In the genomic region with DNA sequence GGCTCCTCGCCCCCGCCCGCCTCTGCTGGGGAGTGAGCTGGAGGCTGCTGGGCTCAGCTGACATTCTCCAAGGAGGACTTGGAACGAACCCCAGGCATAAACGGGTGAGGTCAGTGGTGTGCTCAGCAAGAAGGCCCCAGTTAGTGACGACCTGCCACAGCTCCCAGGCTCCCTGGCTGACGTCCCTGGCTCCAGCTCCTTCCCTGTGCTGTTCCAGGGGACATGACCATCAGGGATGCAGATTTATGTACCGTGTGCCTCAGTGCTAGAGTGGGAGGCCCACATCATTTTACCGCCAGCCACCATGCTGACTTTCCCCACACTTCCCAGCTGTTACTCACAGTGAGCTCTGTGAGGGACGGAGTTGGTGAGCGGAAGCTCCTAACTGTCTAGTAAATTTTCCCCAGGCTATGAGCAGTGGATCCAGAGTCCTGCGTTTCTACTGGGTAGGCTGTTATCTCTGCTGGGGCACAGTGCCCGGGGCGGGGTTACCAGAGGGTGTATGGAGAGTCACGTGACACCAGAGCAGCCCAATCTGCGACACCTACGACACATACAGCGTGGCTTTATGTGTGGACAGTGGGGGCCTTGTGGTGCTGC, we compare ENCODE assay signal across 8 mouse cellular contexts. TPM values are rescaled to one million over a fixed set of nuclear protein-coding genes. Genes with fewer than 3 reads are reported as not detected.
A peak's percentile ranks its signal among the peaks of the same experiment; 100 is the strongest.
DNase-seq lines count a peak whose midpoint lies in the region; ATAC-seq and TF ChIP-seq lines count a peak whose summit lies in the region.

No protein-coding gene starts in this region.

- no peak for TF ChIP-seq RAD21 in MEL (IDR thresholded peaks at IDR 0.05; ENCODE audit: low read depth, low read length)

- DNase-seq in 3134 (ENCODE audit: extremely low read depth, insufficient read length, low spot score) (peak; percentile 73), MEL (ENCODE audit: low read depth, low spot score) (peak; percentile 93)
- peak; percentile 77 to 78 for DNase-seq in cerebellum, postnatal 36 days
- peak; percentile 82 to 91 for DNase-seq in heart, adult 2 months
- DNase-seq in kidney, adult 9 months: peak; percentile 82
- peak; percentile 81 to 85 (median 85) for DNase-seq in liver, embryonic 14.5 days (ENCODE audit: low read depth in 3 of 3, low spot score in 3 of 3)
- DNase-seq in ovary, postnatal 14 days (ENCODE audit: low spot score): peak; percentile 64
- DNase-seq in retina, embryonic 14.5 days (ENCODE audit: low spot score): no peak

- peak in 1 of 2 experiments; percentile 78; a peak in 2 of 4 replicates for TF ChIP-seq POLR2A in MEL (IDR thresholded peaks at IDR 0.05; ENCODE audit: control insufficient read depth in 1 of 2, insufficient read depth in 1 of 2, low read depth in 1 of 2, low read length in 2 of 2, poor library complexity in 1 of 2)
- TF ChIP-seq POLR2A in heart, adult 2 months (IDR thresholded peaks at IDR 0.05; ENCODE audit: insufficient read depth, low read depth, low read length): 0 out of 2 replicates have a peak, but pooled peaks have one; percentile 5

- peak in 1 of 2 experiments; percentile 49; a peak in 2 of 4 replicates for TF ChIP-seq EP300 in MEL (IDR thresholded peaks at IDR 0.05; ENCODE audit: low read depth in 1 of 2, low read length in 2 of 2)
- TF ChIP-seq EP300 in heart, adult 2 months (IDR thresholded peaks at IDR 0.05; ENCODE audit: insufficient read depth, low read depth, low read length): 0 out of 2 replicates have a peak, but pooled peaks have one; percentile 8
- TF ChIP-seq EP300 in liver, embryonic 14.5 days (IDR thresholded peaks at IDR 0.05; ENCODE audit: low read depth): no peak

- no peaks in the 10 kb centered on the region for H3K27me3 ChIP-seq in MEL (ENCODE audit: control insufficient read depth in 1 of 2, insufficient read depth in 2 of 2, low read length in 2 of 2)
- H3K27me3 ChIP-seq in heart, adult 2 months (ENCODE audit: control insufficient read depth, insufficient read depth, low read length): no peaks in the 10 kb centered on the region
- no peaks in the 10 kb centered on the region for H3K27me3 ChIP-seq in liver, embryonic 14.5 days (ENCODE audit: control insufficient read depth, insufficient read depth, low read length)

- TF ChIP-seq CTCF in MEL (IDR thresholded peaks at IDR 0.05 in 2 of 3, conservative IDR thresholded peaks at IDR 0.05 in 1 of 3; ENCODE audit: control insufficient read depth in 1 of 3, insufficient read depth in 1 of 3, low read depth in 2 of 3, low read length in 3 of 3, poor library complexity in 1 of 3, severe bottlenecking in 1 of 3): no peak
- TF ChIP-seq CTCF in heart, adult 2 months (IDR thresholded peaks at IDR 0.05): no peak
- TF ChIP-seq CTCF in liver, embryonic 14.5 days (IDR thresholded peaks at IDR 0.05; ENCODE audit: low read depth): no peak

- peak overlapping the region; percentile 64 for H3K9ac ChIP-seq in MEL (ENCODE audit: control insufficient read depth, low read depth, low read length, poor library complexity, severe bottlenecking)
- H3K9ac ChIP-seq in heart, adult 2 months (ENCODE audit: low read depth, low read length): peak overlapping the region; percentile 27
- peak overlapping the region; percentile 65 for H3K9ac ChIP-seq in liver, embryonic 14.5 days (replicated peaks)

- 13% methylated on average over 18 of the region's 18 CpGs for WGBS in heart, adult 2 months
- 18% methylated on average over 18 of the region's 18 CpGs for WGBS in liver, embryonic 14.5 days (ENCODE audit: insufficient replicate concordance)

- ATAC-seq in liver, embryonic 14.5 days (ENCODE audit: insufficient read depth): peak; percentile 94

- H3K36me3 ChIP-seq in MEL (ENCODE audit: control insufficient read depth in 1 of 2, insufficient read depth in 2 of 2, low read length in 2 of 2): peaks cover 0 to 17% of the 10 kb centered on the region in 2 experiments; a peak in 2 of 4 replicates
- H3K36me3 ChIP-seq in heart, adult 2 months (ENCODE audit: control insufficient read depth, insufficient read depth, low read length): peaks cover 3% of the 10 kb centered on the region; the same call in 1 of the 2 replicates
- H3K36me3 ChIP-seq in liver, embryonic 14.5 days (replicated peaks; ENCODE audit: control insufficient read depth, insufficient read depth, low read depth): no peaks in the 10 kb centered on the region

- no peaks in the 10 kb centered on the region for H3K9me3 ChIP-seq in MEL (replicated peaks; ENCODE audit: insufficient read depth, low read length)
- H3K9me3 ChIP-seq in liver, embryonic 14.5 days (ENCODE audit: control insufficient read depth, low read length): no peaks in the 10 kb centered on the region

- H3K4me1 ChIP-seq in MEL (ENCODE audit: control insufficient read depth in 1 of 2, insufficient read depth in 2 of 2, low read length in 2 of 2): peaks cover 4 to 31% of the 10 kb centered on the region in 2 experiments
- H3K4me1 ChIP-seq in heart, adult 2 months (ENCODE audit: control insufficient read depth, insufficient read depth, low read length): peaks cover 59% of the 10 kb centered on the region
- peaks cover 35 to 60% of the 10 kb centered on the region in 2 experiments for H3K4me1 ChIP-seq in liver, embryonic 14.5 days (replicated peaks; ENCODE audit: control insufficient read depth in 2 of 2, insufficient read depth in 2 of 2, low read length in 1 of 2)

- H3K4me3 ChIP-seq in MEL (ENCODE audit: control insufficient read depth in 1 of 2, insufficient read depth in 1 of 2, low read depth in 2 of 2, low read length in 2 of 2): peak overlapping the region; percentile 21 to 48; a peak in 3 of 4 replicates
- H3K4me3 ChIP-seq in heart, adult 2 months: peak overlapping the region; percentile 4; the same call in 1 of the 2 replicates
- H3K4me3 ChIP-seq in liver, embryonic 14.5 days (ENCODE audit: insufficient read depth in 1 of 2, low read depth in 2 of 2, low read length in 2 of 2): peak overlapping the region; percentile 29 to 38; a peak in 3 of 4 replicates

- peak overlapping the region; percentile 72 for H3K27ac ChIP-seq in MEL (ENCODE audit: control insufficient read depth, low read depth, low read length)
- peak overlapping the region; percentile 91 for H3K27ac ChIP-seq in heart, adult 2 months
- peak overlapping the region; percentile 61 for H3K27ac ChIP-seq in liver, embryonic 14.5 days

- intact Hi-C loops in heart, adult 2 months (cut with DNase I): loop anchor here (2.0 kb wide), 1 partner anchor 17 kb away; no protein-coding TSS in a partner anchor

- no peaks in the 10 kb centered on the region for H3K79me2 ChIP-seq in MEL (ENCODE audit: control insufficient read depth, insufficient read depth, low read length, poor library complexity)
- peaks cover 6% of the 10 kb centered on the region for H3K79me2 ChIP-seq in heart, adult 2 months (replicated peaks; ENCODE audit: control insufficient read depth, insufficient read depth, low read length)

- peak overlapping the region; percentile 72 for H3K4me2 ChIP-seq in liver, embryonic 14.5 days (ENCODE audit: low read depth)

TF ChIP-seq in MEL, 35 proteins besides CTCF, POLR2A, EP300 and RAD21 (continues in another document):
- TF ChIP-seq SIN3A (IDR thresholded peaks at IDR 0.05; ENCODE audit: low read length) (peak; percentile 75), HCFC1 (IDR thresholded peaks at IDR 0.05; ENCODE audit: low read depth, low read length) (no peak), KAT2A (conservative IDR thresholded peaks at IDR 0.05; ENCODE audit: low read depth, low read length) (no peak), MAZ (IDR thresholded peaks at IDR 0.05; ENCODE audit: low read depth, low read length) (no peak), GATA1 (IDR thresholded peaks at IDR 0.05; ENCODE audit: low read depth, low read length) (peak; percentile 87), SMC3 (IDR thresholded peaks at IDR 0.05; ENCODE audit: low read depth, low read length) (no peak), TBP (IDR thresholded peaks at IDR 0.05; ENCODE audit: low read depth, low read length) (peak; percentile 82), MYC (IDR thresholded peaks at IDR 0.05; ENCODE audit: low read depth, low read length) (0 out of 2 replicates have a peak, but pooled peaks have one; percentile 45), MYB (IDR thresholded peaks at IDR 0.05; ENCODE audit: low read depth, low read length) (no peak), ZC3H11A (IDR thresholded peaks at IDR 0.05; ENCODE audit: low read depth, low read length) (no peak)

RNA-seq across cellular contexts. Expression of gene Pxn, which starts 25.3 kb away (rescaled TPM):
- 12.7 and 15.2 TPM in 2 replicates for total RNA-seq in MEL (2012; rRNA removed)
- polyA plus RNA-seq in MEL (2012; ENCODE audit: insufficient read depth in 1 of 2, insufficient read length in 2 of 2, low read depth in 1 of 2, low replicate concordance in 2 of 2, missing spikeins in 1 of 2): 100 to 1,000 TPM in 1 of 2 experiments, 10 to 100 TPM in 1; 29.2 to 167 TPM
- 10 to 100 TPM; 35.9 to 37.1 TPM for total RNA-seq in heart, adult 2 months (2021)
- 51.9 and 56.5 TPM in 2 replicates for polyA plus RNA-seq in heart, adult 2 months (2012; rRNA removed)
- polyA plus RNA-seq in liver, embryonic 14.5 days (2012; rRNA removed): 12.9 and 13.7 TPM in 2 replicates
- 4.8 and 5.6 TPM in 2 replicates for polyA plus RNA-seq in liver, embryonic 14.5 days (2014; fragmentation: Nextera tagmentation; extraction: Ambion mirVana)

RNA-seq across cellular contexts. Expression of gene Rplp0, which starts 27.5 kb away (rescaled TPM):
- total RNA-seq in MEL (2012; rRNA removed): 2,878 and 3,028 TPM in 2 replicates
- 1,000 to 10,000 TPM; 3,294 to 4,164 TPM for polyA plus RNA-seq in MEL (2012; ENCODE audit: insufficient read depth in 1 of 2, insufficient read length in 2 of 2, low read depth in 1 of 2, low replicate concordance in 2 of 2, missing spikeins in 1 of 2)
- 100 to 1,000 TPM; 587 to 705 TPM for total RNA-seq in heart, adult 2 months (2021)
- 1,240 and 1,274 TPM in 2 replicates for polyA plus RNA-seq in heart, adult 2 months (2012; rRNA removed)
- 1,933 and 2,132 TPM in 2 replicates for polyA plus RNA-seq in liver, embryonic 14.5 days (2012; rRNA removed)
- polyA plus RNA-seq in liver, embryonic 14.5 days (2014; fragmentation: Nextera tagmentation; extraction: Ambion mirVana): 1,503 and 1,567 TPM in 2 replicates

RNA-seq across cellular contexts. Expression of gene Gcn1l1, which starts 33.3 kb away (rescaled TPM):
- total RNA-seq in MEL (2012; rRNA removed): 79.7 and 93.8 TPM in 2 replicates
- 100 to 1,000 TPM in 1 of 2 experiments, 10 to 100 TPM in 1; 88.2 to 123 TPM for polyA plus RNA-seq in MEL (2012; ENCODE audit: insufficient read depth in 1 of 2, insufficient read length in 2 of 2, low read depth in 1 of 2, low replicate concordance in 2 of 2, missing spikeins in 1 of 2)
- total RNA-seq in heart, adult 2 months (2021): 10 to 100 TPM; 34.2 to 40.1 TPM
- polyA plus RNA-seq in heart, adult 2 months (2012; rRNA removed): 21.5 and 34.6 TPM in 2 replicates
- polyA plus RNA-seq in liver, embryonic 14.5 days (2012; rRNA removed): 11.4 and 11.8 TPM in 2 replicates
- polyA plus RNA-seq in liver, embryonic 14.5 days (2014; fragmentation: Nextera tagmentation; extraction: Ambion mirVana): 14.4 and 14.8 TPM in 2 replicates

RNA-seq across cellular contexts. Expression of gene Sirt4, which starts 47.2 kb away (rescaled TPM):
- total RNA-seq in MEL (2012; rRNA removed): 7.6 and 9.2 TPM in 2 replicates
- 10 to 100 TPM in 1 of 2 experiments, not detected in 1; 10.3 TPM for polyA plus RNA-seq in MEL (2012; ENCODE audit: insufficient read depth in 1 of 2, insufficient read length in 2 of 2, low read depth in 1 of 2, low replicate concordance in 2 of 2, missing spikeins in 1 of 2)
- total RNA-seq in heart, adult 2 months (2021): 10 to 100 TPM; 15.3 to 18.8 TPM
- 25.1 and 31.3 TPM in 2 replicates for polyA plus RNA-seq in heart, adult 2 months (2012; rRNA removed)
- polyA plus RNA-seq in liver, embryonic 14.5 days (2012; rRNA removed): 8.4 and 9.4 TPM in 2 replicates
- polyA plus RNA-seq in liver, embryonic 14.5 days (2014; fragmentation: Nextera tagmentation; extraction: Ambion mirVana): 2.8 and 3.9 TPM in 2 replicates
